Mouse (Mus musculus): Measurements from ENCODE around the gene Ccnb1ip1. TPM values are rescaled to one million over a fixed set of nuclear protein-coding genes. Genes with fewer than 3 reads are reported as not detected.

The Ccnb1ip1 gene
- polyA plus RNA-seq, 1 experiment from 2014 or later, result not detected

GRCm38 (mm10) chr14:50795261-50795935 lies 12.1 kb downstream of the Ccnb1ip1 start:
- Histone ChIP-seq H3K4me2 (replicated peaks) (no peak overlapping the region), H3K27me3 (ENCODE audit: control insufficient read depth, insufficient read depth, low read length) (no peaks in the 10 kb centered on the region), H3K36me3 (replicated peaks; ENCODE audit: control insufficient read depth, insufficient read depth) (no peaks in the 10 kb centered on the region), H3K4me3 (replicated peaks; ENCODE audit: low read length) (no peak overlapping the region), H3K9me3 (ENCODE audit: control insufficient read depth, low read length) (no peaks in the 10 kb centered on the region), H3K9ac (no peak overlapping the region), H3K4me1 (replicated peaks; ENCODE audit: control insufficient read depth, insufficient read depth, low read length) (no peaks in the 10 kb centered on the region), H3K27ac (no peak overlapping the region)
- no peak for ATAC-seq (ENCODE audit: low FRiP score)
- no peak for DNase-seq (ENCODE audit: low spot score)
- WGBS, result 93% methylated on average over 24 of the region's 24 CpGs

- H3K9ac ChIP-seq, result no peak overlapping the region
- H3K27ac ChIP-seq, result no peak overlapping the region
- no peak for ATAC-seq (ENCODE audit: low FRiP score)
- no peaks in the 10 kb centered on the region for H3K9me3 ChIP-seq (ENCODE audit: control insufficient read depth, low read length)
- no peak overlapping the region for H3K4me3 ChIP-seq (replicated peaks; ENCODE audit: low read length)
- H3K27me3 ChIP-seq (ENCODE audit: control insufficient read depth, insufficient read depth, low read length), result no peaks in the 10 kb centered on the region
- WGBS, result 9% methylated on average over 2 of the region's 2 CpGs
- H3K4me1 ChIP-seq (replicated peaks; ENCODE audit: control insufficient read depth, insufficient read depth, low read length), result peaks cover 10% of the 10 kb centered on the region
- DNase-seq (ENCODE audit: low spot score), result peak; percentile 49
- H3K36me3 ChIP-seq (replicated peaks; ENCODE audit: control insufficient read depth, insufficient read depth), result no peaks in the 10 kb centered on the region
- H3K4me2 ChIP-seq (replicated peaks), result no peak overlapping the region
Observed at GRCm38 (mm10) chr14:50788157-50788556, 19.4 kb downstream of the Ccnb1ip1 start.

GRCm38 (mm10) chr14:50785251-50785637 lies 22.3 kb downstream of the Ccnb1ip1 start, which contains the start of gene Ttc5:
Gene Ttc5, minus strand, starts transcription at chr14:50785519.
- Histone ChIP-seq H3K27me3 (ENCODE audit: control insufficient read depth, insufficient read depth, low read length) (no peaks in the 10 kb centered on the region), H3K4me2 (replicated peaks) (peak within 1 kb of the TSS; percentile 50), H3K36me3 (replicated peaks; ENCODE audit: control insufficient read depth, insufficient read depth) (peaks cover 11% of the 10 kb centered on the region), H3K27ac (peak within 1 kb of the TSS; percentile 76), H3K4me3 (replicated peaks; ENCODE audit: low read length) (peak within 1 kb of the TSS; percentile 73), H3K9me3 (ENCODE audit: control insufficient read depth, low read length) (0 out of 2 replicates have a peak, but pooled peaks cover 5% of the 10 kb centered on the region), H3K9ac (peak within 1 kb of the TSS; percentile 75), H3K4me1 (replicated peaks; ENCODE audit: control insufficient read depth, insufficient read depth, low read length) (peaks cover 10% of the 10 kb centered on the region)
- DNase-seq (ENCODE audit: low spot score) (peak; percentile 97), ATAC-seq (ENCODE audit: low FRiP score) (peak; percentile 98)
- WGBS, result under 1% methylated on average over 21 of the region's 21 CpGs

GRCm38 (mm10) chr14:50784391-50785250 lies 22.9 kb downstream of the Ccnb1ip1 start:
- Histone ChIP-seq H3K36me3 (replicated peaks; ENCODE audit: control insufficient read depth, insufficient read depth) (peaks cover 17% of the 10 kb centered on the region), H3K27ac (peak overlapping the region; percentile 76), H3K9ac (peak overlapping the region; percentile 75), H3K4me1 (replicated peaks; ENCODE audit: control insufficient read depth, insufficient read depth, low read length) (peaks cover 10% of the 10 kb centered on the region), H3K27me3 (ENCODE audit: control insufficient read depth, insufficient read depth, low read length) (no peaks in the 10 kb centered on the region), H3K4me3 (replicated peaks; ENCODE audit: low read length) (peak overlapping the region; percentile 73), H3K4me2 (replicated peaks) (peak overlapping the region; percentile 50), H3K9me3 (ENCODE audit: control insufficient read depth, low read length) (0 out of 2 replicates have a peak, but pooled peaks cover 5% of the 10 kb centered on the region)
- 26% methylated on average over 16 of the region's 16 CpGs for WGBS
- peak; percentile 30 for DNase-seq (ENCODE audit: low spot score)
- no peak for ATAC-seq (ENCODE audit: low FRiP score)

- H3K4me2 ChIP-seq (replicated peaks), result no peak overlapping the region
- H3K36me3 ChIP-seq (replicated peaks; ENCODE audit: control insufficient read depth, insufficient read depth), result peaks cover 35% of the 10 kb centered on the region
- no peak overlapping the region for H3K27ac ChIP-seq
- no peak overlapping the region for H3K4me3 ChIP-seq (replicated peaks; ENCODE audit: low read length)
- no peak for DNase-seq (ENCODE audit: low spot score)
- peaks cover 10% of the 10 kb centered on the region for H3K4me1 ChIP-seq (replicated peaks; ENCODE audit: control insufficient read depth, insufficient read depth, low read length)
- ATAC-seq (ENCODE audit: low FRiP score), result no peak
- H3K9ac ChIP-seq, result no peak overlapping the region
- no peaks in the 10 kb centered on the region for H3K27me3 ChIP-seq (ENCODE audit: control insufficient read depth, insufficient read depth, low read length)
- H3K9me3 ChIP-seq (ENCODE audit: control insufficient read depth, low read length), result 0 out of 2 replicates have a peak, but pooled peaks cover 5% of the 10 kb centered on the region
- 94% methylated on average over 3 of the region's 3 CpGs for WGBS
Observed at GRCm38 (mm10) chr14:50782166-50782565, 25.4 kb downstream of the Ccnb1ip1 start.

- H3K27ac ChIP-seq, result no peak overlapping the region
- no peak overlapping the region for H3K4me3 ChIP-seq (replicated peaks; ENCODE audit: low read length)
- no peak overlapping the region for H3K9ac ChIP-seq
- 87% methylated on average over 2 of the region's 2 CpGs for WGBS
- H3K27me3 ChIP-seq (ENCODE audit: control insufficient read depth, insufficient read depth, low read length), result no peaks in the 10 kb centered on the region
- no peak overlapping the region for H3K4me2 ChIP-seq (replicated peaks)
- ATAC-seq (ENCODE audit: low FRiP score) (no peak), DNase-seq (ENCODE audit: low spot score) (no peak)
- no peaks in the 10 kb centered on the region for H3K9me3 ChIP-seq (ENCODE audit: control insufficient read depth, low read length)
- H3K4me1 ChIP-seq (replicated peaks; ENCODE audit: control insufficient read depth, insufficient read depth, low read length), result no peaks in the 10 kb centered on the region
- peaks cover 95% of the 10 kb centered on the region for H3K36me3 ChIP-seq (replicated peaks; ENCODE audit: control insufficient read depth, insufficient read depth)
Observed at GRCm38 (mm10) chr14:50771342-50771741, 36.2 kb downstream of the Ccnb1ip1 start.

GRCm38 (mm10) chr14:50765736-50766135 lies 41.8 kb downstream of the Ccnb1ip1 start:
- H3K36me3 ChIP-seq (replicated peaks; ENCODE audit: control insufficient read depth, insufficient read depth), result peaks cover 74% of the 10 kb centered on the region
- H3K9me3 ChIP-seq (ENCODE audit: control insufficient read depth, low read length), result no peaks in the 10 kb centered on the region
- ATAC-seq (ENCODE audit: low FRiP score), result no peak
- DNase-seq (ENCODE audit: low spot score), result no peak
- H3K4me1 ChIP-seq (replicated peaks; ENCODE audit: control insufficient read depth, insufficient read depth, low read length), result no peaks in the 10 kb centered on the region
- 94% methylated on average over 6 of the region's 6 CpGs for WGBS
- H3K4me3 ChIP-seq (replicated peaks; ENCODE audit: low read length), result no peak overlapping the region
- no peak overlapping the region for H3K4me2 ChIP-seq (replicated peaks)
- H3K27me3 ChIP-seq (ENCODE audit: control insufficient read depth, insufficient read depth, low read length), result no peaks in the 10 kb centered on the region
- no peak overlapping the region for H3K27ac ChIP-seq
- H3K9ac ChIP-seq, result no peak overlapping the region

GRCm38 (mm10) chr14:50758416-50759085 lies 49.0 kb downstream of the Ccnb1ip1 start:
- Histone ChIP-seq H3K27me3 (ENCODE audit: control insufficient read depth, insufficient read depth, low read length) (no peaks in the 10 kb centered on the region), H3K4me2 (replicated peaks) (no peak overlapping the region), H3K36me3 (replicated peaks; ENCODE audit: control insufficient read depth, insufficient read depth) (peaks cover 7% of the 10 kb centered on the region; the same call in 1 of the 2 replicates), H3K9me3 (ENCODE audit: control insufficient read depth, low read length) (no peaks in the 10 kb centered on the region), H3K9ac (no peak overlapping the region), H3K4me1 (replicated peaks; ENCODE audit: control insufficient read depth, insufficient read depth, low read length) (no peaks in the 10 kb centered on the region), H3K27ac (no peak overlapping the region), H3K4me3 (replicated peaks; ENCODE audit: low read length) (no peak overlapping the region)
- DNase-seq (ENCODE audit: low spot score), result no peak
- ATAC-seq (ENCODE audit: low FRiP score), result no peak
- WGBS, result 71% methylated on average over 5 of the region's 5 CpGs

GRCm38 (mm10) chr14:50744994-50745393 lies 62.5 kb downstream of the Ccnb1ip1 start, which contains the start of gene Olfr749:
Gene Olfr749, minus strand, starts transcription at chr14:50745094.
- H3K4me2 ChIP-seq (replicated peaks), result no peak within 1 kb of the TSS
- H3K36me3 ChIP-seq (replicated peaks; ENCODE audit: control insufficient read depth, insufficient read depth), result no peaks in the 10 kb centered on the region
- no peaks in the 10 kb centered on the region for H3K9me3 ChIP-seq (ENCODE audit: control insufficient read depth, low read length)
- H3K9ac ChIP-seq, result no peak within 1 kb of the TSS
- no peak within 1 kb of the TSS for H3K27ac ChIP-seq
- H3K4me1 ChIP-seq (replicated peaks; ENCODE audit: control insufficient read depth, insufficient read depth, low read length), result no peaks in the 10 kb centered on the region
- ATAC-seq (ENCODE audit: low FRiP score) (no peak), DNase-seq (ENCODE audit: low spot score) (no peak)
- H3K27me3 ChIP-seq (ENCODE audit: control insufficient read depth, insufficient read depth, low read length), result no peaks in the 10 kb centered on the region
- no peak within 1 kb of the TSS for H3K4me3 ChIP-seq (replicated peaks; ENCODE audit: low read length)
